In genomic region chr10:61072324-61072723, GRCm38 (mm10) we compare ENCODE assay signal across 9 mouse cellular contexts. TPM values are rescaled to one million over a fixed set of nuclear protein-coding genes. Genes with fewer than 3 reads are reported as not detected.
A peak's percentile ranks its signal among the peaks of the same experiment; 100 is the strongest.
DNase-seq lines count a peak whose midpoint lies in the region; ATAC-seq and TF ChIP-seq lines count a peak whose summit lies in the region.
"Had no signal": no experiment of that assay in that cellular context is flagged by ENCODE, and none has a peak within 500 bp of the region (broad histone marks: within the 10 kb centered on the region; RNA-seq: fewer than 3 reads in every experiment).

No protein-coding gene starts in this region.

- DNase-seq in heart, adult 18-20 months: peak; percentile 20 to 64
- peak; percentile 73 to 74 for DNase-seq in B cell, adult 2 months
- DNase-seq in adrenal gland, postnatal 14 days: peak; percentile 71
- DNase-seq in embryonic facial prominence, embryonic 10.5 days (ENCODE audit: low spot score): peak; percentile 82
- peak; percentile 46 to 58 for DNase-seq in layer of hippocampus, postnatal 36 days
- DNase-seq in thymus, adult 2 months: peak; percentile 65

- no peak for TF ChIP-seq POLR2A in thymus, adult 2 months (IDR thresholded peaks at IDR 0.05; ENCODE audit: control insufficient read depth, extremely low read depth, insufficient read depth, low read length, poor library complexity)

- H3K27me3 ChIP-seq in heart, embryonic 11.5 days (ENCODE audit: control insufficient read depth, insufficient read depth, low read length): no peaks in the 10 kb centered on the region
- 0 out of 2 replicates have a peak, but pooled peaks cover 15% of the 10 kb centered on the region for H3K27me3 ChIP-seq in embryonic facial prominence, embryonic 10.5 days (replicated peaks; ENCODE audit: low read depth, poor library complexity, severe bottlenecking)
- H3K27me3 ChIP-seq in midbrain, embryonic 16.5 days (ENCODE audit: control insufficient read depth, insufficient read depth, low read depth, low read length): no peaks in the 10 kb centered on the region
- no peaks in the 10 kb centered on the region for H3K27me3 ChIP-seq in thymus, adult 2 months (ENCODE audit: control insufficient read depth, insufficient read depth, low read length)

- no peak overlapping the region for H3K27ac ChIP-seq in heart, embryonic 11.5 days (ENCODE audit: low read depth, low read length)
- no peak overlapping the region for H3K27ac ChIP-seq in embryonic facial prominence, embryonic 10.5 days (replicated peaks)
- no peak overlapping the region for H3K27ac ChIP-seq in midbrain, embryonic 16.5 days (ENCODE audit: low read length)
- H3K27ac ChIP-seq in thymus, adult 2 months (ENCODE audit: control insufficient read depth, insufficient read depth, low read length): no peak overlapping the region
- H3K27ac ChIP-seq: macrophage had no signal

- no peaks in the 10 kb centered on the region for H3K9me3 ChIP-seq in heart, embryonic 11.5 days (replicated peaks; ENCODE audit: control insufficient read depth, low read length)
- H3K9me3 ChIP-seq in embryonic facial prominence, embryonic 10.5 days: no peaks in the 10 kb centered on the region
- H3K9me3 ChIP-seq in midbrain, embryonic 16.5 days (replicated peaks; ENCODE audit: control insufficient read depth, low read length, poor library complexity, severe bottlenecking): no peaks in the 10 kb centered on the region

- no peak for ATAC-seq in heart, embryonic 11.5 days (replicated peaks; ENCODE audit: insufficient number of reproducible peaks, low FRiP score, low TSS enrichment)
- ATAC-seq in midbrain, embryonic 16.5 days: no peak

- peak; percentile 94 for TF ChIP-seq CTCF in thymus, adult 2 months (IDR thresholded peaks at IDR 0.05; ENCODE audit: borderline replicate concordance, control insufficient read depth, extremely low read depth, insufficient read depth, low read length, poor library complexity)

- no peak overlapping the region for H3K9ac ChIP-seq in heart, embryonic 11.5 days (ENCODE audit: low read depth, low read length)
- no peak overlapping the region for H3K9ac ChIP-seq in midbrain, embryonic 16.5 days (ENCODE audit: low read depth, low read length)

- H3K4me1 ChIP-seq in heart, embryonic 11.5 days (ENCODE audit: control insufficient read depth, insufficient read depth, low read length): peaks cover 20% of the 10 kb centered on the region
- peaks cover 22% of the 10 kb centered on the region for H3K4me1 ChIP-seq in embryonic facial prominence, embryonic 10.5 days
- peaks cover 10% of the 10 kb centered on the region for H3K4me1 ChIP-seq in midbrain, embryonic 16.5 days (ENCODE audit: control insufficient read depth, insufficient read depth, low read length)
- no peaks in the 10 kb centered on the region for H3K4me1 ChIP-seq in thymus, adult 2 months (replicated peaks; ENCODE audit: control insufficient read depth, insufficient read depth, low read length)

- no peaks in the 10 kb centered on the region for H3K36me3 ChIP-seq in heart, embryonic 11.5 days (ENCODE audit: control insufficient read depth, insufficient read depth, low read length)
- no peaks in the 10 kb centered on the region for H3K36me3 ChIP-seq in embryonic facial prominence, embryonic 10.5 days (replicated peaks)
- H3K36me3 ChIP-seq in midbrain, embryonic 16.5 days (ENCODE audit: control insufficient read depth, insufficient read depth, low read length): no peaks in the 10 kb centered on the region
- H3K36me3 ChIP-seq in thymus, adult 2 months (ENCODE audit: control insufficient read depth, insufficient read depth, low read length): no peaks in the 10 kb centered on the region

- no peak overlapping the region for H3K4me2 ChIP-seq in heart, embryonic 11.5 days
- H3K4me2 ChIP-seq in midbrain, embryonic 16.5 days (ENCODE audit: low read length): peak overlapping the region; percentile 14; the same call in 1 of the 2 replicates

- H3K4me3 ChIP-seq in heart, embryonic 11.5 days (ENCODE audit: low read depth, low read length): no peak overlapping the region
- H3K4me3 ChIP-seq in embryonic facial prominence, embryonic 10.5 days: no peak overlapping the region
- H3K4me3 ChIP-seq in midbrain, embryonic 16.5 days (ENCODE audit: low read depth, low read length): no peak overlapping the region
- no peak overlapping the region for H3K4me3 ChIP-seq in thymus, adult 2 months (ENCODE audit: control insufficient read depth, insufficient read depth, low read length)

- 11% methylated on average over 16 of the region's 16 CpGs for WGBS in heart, embryonic 11.5 days (ENCODE audit: insufficient replicate concordance)
- 13% methylated on average over 16 of the region's 16 CpGs for WGBS in embryonic facial prominence, embryonic 10.5 days
- WGBS in midbrain, embryonic 16.5 days: 12% methylated on average over 16 of the region's 16 CpGs
- 17% methylated on average over 16 of the region's 16 CpGs for WGBS in thymus, adult 2 months

RNA-seq across cellular contexts. Expression of gene Pcbd1, which starts 16.8 kb away (rescaled TPM):
- 1 to 10 TPM in 1 of 2 experiments, under 1 TPM in 1; 0.77 to 1.3 TPM for total RNA-seq in heart, adult 18-20 months (2021)
- polyA plus RNA-seq in heart, embryonic 11.5 days (2014; fragmentation: Nextera tagmentation; extraction: Ambion mirVana): 66.4 and 71.2 TPM in 2 replicates
- total RNA-seq in adrenal gland, postnatal 14 days (2021): 21.0 and 68.0 TPM in 2 replicates
- 16.4 and 17.0 TPM in 2 replicates for polyA plus RNA-seq in embryonic facial prominence, embryonic 10.5 days (2016; fragmentation: Nextera tagmentation; extraction: Ambion mirVana)
- 10 to 100 TPM; 12.6 to 15.1 TPM for total RNA-seq in layer of hippocampus, postnatal 36 days (2021)
- polyA plus RNA-seq in midbrain, embryonic 16.5 days (2015; fragmentation: Nextera tagmentation; extraction: Ambion mirVana): 50.9 and 52.9 TPM in 2 replicates
- polyA plus RNA-seq in thymus, adult 2 months (2012; rRNA removed): 0.71 and 1.1 TPM in 2 replicates
- polyA plus RNA-seq: macrophage had no signal
